Mouse (Mus musculus) midbrain, embryonic 13.5 days (tissue): ENCODE data around the gene Sirt2. TPM values are rescaled to one million over a fixed set of nuclear protein-coding genes. Genes with fewer than 3 reads are reported as not detected.

ENCODE experiments used
- ATAC-seq: fragments of 200-750 bp; cut with Nextera tagmentation; 2 replicates; pipeline ENCODE4 v1.8.0; 2017; ENCODE audit warnings: mild to moderate bottlenecking, moderate TSS enrichment, moderate library complexity
- H3K27ac ChIP-seq: fragments of 300-500 bp; sonication (generic); 2 replicates; pipeline ENCODE4 v1.5.1; 2015; ENCODE audit warnings: inconsistent platforms, mild to moderate bottlenecking, moderate library complexity
- H3K27me3 ChIP-seq: fragments of 300-500 bp; sonication (generic); 2 replicates; pipeline ENCODE4 v1.6.1; 2015; ENCODE audit warnings: mild to moderate bottlenecking, inconsistent platforms
- H3K36me3 ChIP-seq: fragments of 300-500 bp; sonication (generic); 2 replicates; pipeline ENCODE4 v1.6.1; 2015; ENCODE audit warnings: mild to moderate bottlenecking, inconsistent platforms
- H3K4me1 ChIP-seq: fragments of 300-500 bp; sonication (generic); replicated peaks from 2 replicates; pipeline ENCODE4 v1.6.1; 2015; ENCODE audit warnings: inconsistent platforms
- H3K4me2 ChIP-seq: fragments of 300-500 bp; sonication (generic); replicated peaks from 2 replicates; pipeline ENCODE4 v1.6.1; 2015; ENCODE audit warnings: moderate library complexity, mild to moderate bottlenecking, inconsistent platforms
- H3K4me3 ChIP-seq: fragments of 300-500 bp; sonication (generic); replicated peaks from 2 replicates; pipeline ENCODE4 v1.5.1; 2015; ENCODE audit warnings: mild to moderate bottlenecking, inconsistent platforms
- H3K9ac ChIP-seq: fragments of 300-500 bp; sonication (generic); replicated peaks from 2 replicates; pipeline ENCODE4 v1.6.1; 2015; ENCODE audit warnings: mild to moderate bottlenecking, inconsistent platforms
- H3K9me3 ChIP-seq: fragments of 300-500 bp; sonication (generic); 2 replicates; pipeline ENCODE4 v1.6.1; 2016; ENCODE audit warnings: mild to moderate bottlenecking, inconsistent platforms
- WGBS: fragments of 180-500 bp; shearing (Covaris S2); methylation state at CpG from one replicate; pipeline ENCODE4 v1.1.7; 2015; 5-methylcytosine and 5-hydroxymethylcytosine counted together
- polyA plus RNA-seq: library from polyadenylated mRNA; unstranded; fragments of >200 nt; fragmentation: Nextera tagmentation; extraction: Ambion mirVana; gene quantifications from 2 replicates; pipeline ENCODE4 v1.2.1, GENCODE M21; 2015

Sirt2 gene
- polyA plus RNA-seq, 1 experiment from 2014 or later: 108 TPM

- Histone ChIP-seq H3K27me3 (no peaks in the 10 kb centered on the region), H3K9ac (no peak overlapping the region), H3K27ac (no peak overlapping the region; the same call in 1 of the 2 replicates), H3K4me2 (no peak overlapping the region), H3K4me3 (no peak overlapping the region), H3K36me3 (no peaks in the 10 kb centered on the region), H3K9me3 (no peaks in the 10 kb centered on the region), H3K4me1 (peaks cover 11% of the 10 kb centered on the region)
- no peak for ATAC-seq
- 30% methylated on average over 10 of the region's 10 CpGs for WGBS
These were observed 35.6 kb downstream of the Sirt2 start for GRCm38 (mm10) chr7:28801901-28802670.

GRCm38 (mm10) chr7:28802846-28803588, 36.5 kb downstream of the Sirt2 start:
- WGBS: 9% methylated on average over 10 of the region's 10 CpGs
- H3K9ac ChIP-seq: no peak overlapping the region
- no peak for ATAC-seq

GRCm38 (mm10) chr7:28803756-28804155, 37.2 kb downstream of the Sirt2 start:
- H3K27ac ChIP-seq: no peak overlapping the region
- WGBS: 76% methylated on average over 4 of the region's 4 CpGs

More at GRCm38 (mm10) chr7:28802846-28803588, 36.5 kb downstream of the Sirt2 start:
- H3K9me3 ChIP-seq: no peaks in the 10 kb centered on the region
- H3K4me3 ChIP-seq: no peak overlapping the region
- no peak overlapping the region; the same call in 1 of the 2 replicates for H3K27ac ChIP-seq
- H3K36me3 ChIP-seq: no peaks in the 10 kb centered on the region
- no peak overlapping the region for H3K4me2 ChIP-seq
- H3K4me1 ChIP-seq: peaks cover 17% of the 10 kb centered on the region
- H3K27me3 ChIP-seq: no peaks in the 10 kb centered on the region

GRCm38 (mm10) chr7:28806869-28807268, 40.3 kb downstream of the Sirt2 start:
- Histone ChIP-seq H3K9me3 (no peaks in the 10 kb centered on the region), H3K27me3 (no peaks in the 10 kb centered on the region), H3K27ac (no peak overlapping the region), H3K36me3 (no peaks in the 10 kb centered on the region), H3K4me2 (no peak overlapping the region), H3K4me3 (no peak overlapping the region), H3K9ac (no peak overlapping the region), H3K4me1 (peaks cover 26% of the 10 kb centered on the region)
- ATAC-seq: no peak
- WGBS: 78% methylated on average over 4 of the region's 4 CpGs

More at GRCm38 (mm10) chr7:28803756-28804155, 37.2 kb downstream of the Sirt2 start:
- H3K27me3 ChIP-seq: no peaks in the 10 kb centered on the region
- H3K4me3 ChIP-seq: no peak overlapping the region
- H3K4me1 ChIP-seq: peaks cover 20% of the 10 kb centered on the region
- no peaks in the 10 kb centered on the region for H3K36me3 ChIP-seq
- no peak overlapping the region for H3K9ac ChIP-seq
- no peak for ATAC-seq
- H3K9me3 ChIP-seq: no peaks in the 10 kb centered on the region
- no peak overlapping the region for H3K4me2 ChIP-seq

- H3K4me1 ChIP-seq: peaks cover 30% of the 10 kb centered on the region
- no peaks in the 10 kb centered on the region for H3K27me3 ChIP-seq
- H3K36me3 ChIP-seq: 0 out of 2 replicates have a peak, but pooled peaks cover 5% of the 10 kb centered on the region
- H3K4me2 ChIP-seq: peak overlapping the region; percentile 95
- peak overlapping the region; percentile 99 for H3K27ac ChIP-seq
- no peak for ATAC-seq
- H3K9me3 ChIP-seq: no peaks in the 10 kb centered on the region
- WGBS: 25% methylated on average over 6 of the region's 8 CpGs
- H3K9ac ChIP-seq: peak overlapping the region; percentile 87
- H3K4me3 ChIP-seq: peak overlapping the region; percentile 81
These were observed 41.2 kb downstream of the Sirt2 start for GRCm38 (mm10) chr7:28807641-28808220.

- no peaks in the 10 kb centered on the region for H3K9me3 ChIP-seq
- no peaks in the 10 kb centered on the region for H3K27me3 ChIP-seq
- ATAC-seq: no peak; the same call in 1 of the 2 replicates
- peak within 1 kb of the TSS; percentile 95 for H3K4me2 ChIP-seq
- WGBS: 2% methylated on average over 33 of the region's 35 CpGs
- peak within 1 kb of the TSS; percentile 81 for H3K4me3 ChIP-seq
- H3K4me1 ChIP-seq: peaks cover 30% of the 10 kb centered on the region
- H3K36me3 ChIP-seq: peaks cover 12% of the 10 kb centered on the region
- H3K9ac ChIP-seq: peak within 1 kb of the TSS; percentile 87
- peak within 1 kb of the TSS; percentile 99 for H3K27ac ChIP-seq
These were observed 41.8 kb downstream of the Sirt2 start, which contains the start of gene Hnrnpl for GRCm38 (mm10) chr7:28808221-28808941. Gene Hnrnpl (plus strand): TSS chr7:28808541.

GRCm38 (mm10) chr7:28808957-28809393, 42.4 kb downstream of the Sirt2 start:
- peaks cover 17% of the 10 kb centered on the region for H3K36me3 ChIP-seq
- H3K4me2 ChIP-seq: peak overlapping the region; percentile 95
- ATAC-seq: peak; percentile 64
- H3K4me3 ChIP-seq: peak overlapping the region; percentile 81
- H3K27me3 ChIP-seq: no peaks in the 10 kb centered on the region
- peak overlapping the region; percentile 87 for H3K9ac ChIP-seq
- peak overlapping the region; percentile 99 for H3K27ac ChIP-seq
- peaks cover 35% of the 10 kb centered on the region for H3K4me1 ChIP-seq
- no peaks in the 10 kb centered on the region for H3K9me3 ChIP-seq
- under 1% methylated on average over 32 of the region's 32 CpGs for whole genome bisulfite sequencing

GRCm38 (mm10) chr7:28809401-28810089, 43.0 kb downstream of the Sirt2 start:
- under 1% methylated on average over 35 of the region's 35 CpGs for WGBS
- peak overlapping the region; percentile 87 for H3K9ac ChIP-seq
- peaks cover 41% of the 10 kb centered on the region for H3K4me1 ChIP-seq
- peak overlapping the region; percentile 81 for H3K4me3 ChIP-seq
- peaks cover 23% of the 10 kb centered on the region for H3K36me3 ChIP-seq
- peak; percentile 28 for ATAC-seq
- no peaks in the 10 kb centered on the region for H3K9me3 ChIP-seq
- H3K27me3 ChIP-seq: no peaks in the 10 kb centered on the region
- peak overlapping the region; percentile 99 for H3K27ac ChIP-seq
- H3K4me2 ChIP-seq: peak overlapping the region; percentile 95

- no peaks in the 10 kb centered on the region for H3K27me3 ChIP-seq
- peaks cover 32% of the 10 kb centered on the region for H3K36me3 ChIP-seq
- under 1% methylated on average over 64 of the region's 70 CpGs for WGBS
These were observed 43.9 kb downstream of the Sirt2 start for GRCm38 (mm10) chr7:28810107-28811066.

GRCm38 (mm10) chr7:28811228-28811627, 44.7 kb downstream of the Sirt2 start:
- ATAC-seq: no peak; the same call in 1 of the 2 replicates
- H3K4me1 ChIP-seq: peaks cover 56% of the 10 kb centered on the region
- H3K27ac ChIP-seq: peak overlapping the region; percentile 98
- peak overlapping the region; percentile 92 for H3K4me2 ChIP-seq
- under 1% methylated on average over 40 of the region's 40 CpGs for WGBS
- H3K4me3 ChIP-seq: peak overlapping the region; percentile 81
- H3K9ac ChIP-seq: peak overlapping the region; percentile 87
- H3K9me3 ChIP-seq: no peaks in the 10 kb centered on the region
- no peaks in the 10 kb centered on the region for H3K27me3 ChIP-seq
- peaks cover 40% of the 10 kb centered on the region for H3K36me3 ChIP-seq

More at GRCm38 (mm10) chr7:28810107-28811066, 43.9 kb downstream of the Sirt2 start:
- H3K4me2 ChIP-seq: peak overlapping the region; percentile 95
- peak overlapping the region; percentile 81 for H3K4me3 ChIP-seq
- ATAC-seq: peak; percentile 93
- peak overlapping the region; percentile 99 for H3K27ac ChIP-seq
- peak overlapping the region; percentile 87 for H3K9ac ChIP-seq
- H3K4me1 ChIP-seq: peaks cover 48% of the 10 kb centered on the region
- no peaks in the 10 kb centered on the region for H3K9me3 ChIP-seq
